15 mouse cellular contexts compared by ENCODE assay signal in the genomic region with DNA sequence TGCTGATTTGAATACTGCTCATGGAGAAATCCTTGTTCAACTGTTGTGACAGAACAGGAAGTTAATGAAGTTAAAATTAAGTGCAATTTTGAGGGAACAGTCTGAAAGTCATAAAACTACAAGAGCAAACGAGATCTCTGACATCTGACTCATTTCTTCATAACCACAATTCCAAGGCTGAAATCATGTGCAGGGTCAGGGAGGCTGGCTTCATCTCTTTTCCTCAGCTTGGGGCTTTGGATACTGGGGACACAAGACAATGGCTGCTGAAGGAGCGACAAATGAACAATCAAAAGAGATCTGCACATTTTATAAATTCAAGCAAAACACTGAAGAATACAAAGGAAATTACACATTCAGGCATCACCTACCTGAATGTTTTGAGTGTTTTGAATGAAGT.
DNase-seq lines count a peak whose midpoint lies in the region; ATAC-seq lines count a peak whose summit lies in the region.
"Had no signal": no experiment of that assay in that cellular context is flagged by ENCODE, and none has a peak within 500 bp of the region (broad histone marks: within the 10 kb centered on the region; RNA-seq: fewer than 3 reads in every experiment).

No protein-coding gene starts in this region.

- ATAC-seq in CD4-positive, CD25-positive, alpha-beta regulatory T cell, adult 4 months: no peak
- ATAC-seq: forebrain, embryonic 15.5 days; hindbrain, postnatal 0 days had no signal

- peak; percentile 33 to 73 for DNase-seq in adrenal gland, adult (ENCODE audit: inconsistent age in 2 of 2, low spot score in 1 of 2)
- no peak for DNase-seq in adrenal gland, postnatal 25 days
- peak; percentile 5 for DNase-seq in kidney, adult 9 months
- no peak for DNase-seq in kidney, postnatal 4 days
- peak; percentile 7 to 36 for DNase-seq in kidney, postnatal 25 days
- DNase-seq in kidney, adult 11 months: no peak
- DNase-seq: cerebellum, adult 11-12 months; cerebellum, adult 9-10 months; cerebellum, postnatal 25 days; gastrocnemius, postnatal 14 days; heart, adult 2 months; heart, postnatal 14 days had no signal

Comparison
In these comparisons a context has a peak if more than half of its experiments do, and no peak if none do; other contexts are left out.
1. DNase-seq: peak in adrenal gland, adult (2 of 2), kidney, adult 9 months (single experiment) and kidney, postnatal 25 days (2 of 2); none in adrenal gland, postnatal 25 days (single experiment), kidney, postnatal 4 days (0 of 2) and kidney, adult 11 months (single experiment).